ENCODE assay signal across 20 mouse cellular contexts in the genomic region with DNA sequence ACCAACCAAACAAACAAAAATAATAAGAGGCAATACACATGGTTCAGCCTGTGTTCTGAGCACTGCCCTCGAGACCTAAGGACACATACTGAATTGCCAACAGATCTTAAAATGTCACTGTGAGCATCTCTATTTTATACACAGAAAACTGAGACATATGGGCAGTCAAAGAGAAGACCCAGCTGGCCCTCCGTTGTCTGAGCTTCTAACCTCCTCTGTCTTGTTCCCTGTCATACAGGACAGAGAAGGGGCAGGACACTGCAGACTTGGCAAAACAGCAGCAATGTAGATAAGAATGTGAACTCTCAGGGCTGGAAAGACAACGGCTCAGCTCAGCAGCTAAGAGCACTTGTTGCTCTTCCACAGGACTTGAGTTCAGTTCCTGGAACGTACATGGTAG. TPM values are rescaled to one million over a fixed set of nuclear protein-coding genes. Genes with fewer than 3 reads are reported as not detected.
"Had no signal": no experiment of that assay in that cellular context is flagged by ENCODE, and none has a peak within 500 bp of the region (broad histone marks: within the 10 kb centered on the region; RNA-seq: fewer than 3 reads in every experiment).

No protein-coding gene starts in this region.

- H3K27me3 ChIP-seq: midbrain, embryonic 15.5 days had no signal

- H3K36me3 ChIP-seq: liver, embryonic 13.5 days; liver, embryonic 15.5 days; midbrain, embryonic 13.5 days; midbrain, embryonic 15.5 days; neural tube, embryonic 12.5 days had no signal

- H3K27ac ChIP-seq: liver, embryonic 13.5 days; liver, embryonic 15.5 days; macrophage; neural tube, embryonic 12.5 days had no signal

- H3K4me1 ChIP-seq: liver, embryonic 13.5 days; liver, embryonic 15.5 days; megakaryocyte, embryonic 14.5 days had no signal

- H3K4me3 ChIP-seq: liver, embryonic 13.5 days; liver, embryonic 15.5 days; megakaryocyte, embryonic 14.5 days; midbrain, embryonic 13.5 days; midbrain, embryonic 15.5 days; neural tube, embryonic 12.5 days had no signal

- H3K4me2 ChIP-seq: liver, embryonic 11.5 days; liver, embryonic 13.5 days; liver, embryonic 15.5 days; midbrain, embryonic 11.5 days; midbrain, embryonic 13.5 days; neural tube, embryonic 12.5 days had no signal

- DNase-seq: liver; liver, embryonic 13.5 days; liver, postnatal 0 days; right cerebral cortex, postnatal 14 days; right cerebral cortex, postnatal 4 days; spleen, adult 18-20 months; thymus, adult 18-20 months; thymus, postnatal 14 days; thymus, postnatal 36 days had no signal

- H3K9me3 ChIP-seq: liver, embryonic 13.5 days; liver, embryonic 15.5 days; megakaryocyte, embryonic 14.5 days; midbrain, embryonic 13.5 days; midbrain, embryonic 15.5 days; neural tube, embryonic 12.5 days had no signal

- ATAC-seq: liver, postnatal 0 days; midbrain, embryonic 13.5 days; midbrain, embryonic 15.5 days had no signal

- H3K9ac ChIP-seq: liver, embryonic 13.5 days; liver, embryonic 15.5 days; liver, postnatal 0 days; midbrain, embryonic 13.5 days; midbrain, embryonic 15.5 days; neural tube, embryonic 12.5 days had no signal

RNA-seq across cellular contexts. Expression of gene Pipox, which starts 14.6 kb away (rescaled TPM):
- total RNA-seq: monocyte, adult 5-6 weeks; neutrophil, adult 5-6 weeks had no signal
- polyA plus RNA-seq: macrophage had no signal

RNA-seq across cellular contexts. Expression of gene Sez6, which starts 22.1 kb away (rescaled TPM):
- total RNA-seq: megakaryocyte progenitor cell, adult 5-6 weeks; monocyte, adult 5-6 weeks; neutrophil, adult 5-6 weeks had no signal
- polyA plus RNA-seq: liver, postnatal 0 days; macrophage had no signal
